In genomic region chr11:120310813-120311312, GRCm38 (mm10) we compare ENCODE assay signal across 8 mouse cellular contexts. TPM values are rescaled to one million over a fixed set of nuclear protein-coding genes. Genes with fewer than 3 reads are reported as not detected.
A peak's percentile ranks its signal among the peaks of the same experiment; 100 is the strongest.
DNase-seq lines count a peak whose midpoint lies in the region; ATAC-seq lines count a peak whose summit lies in the region.

No protein-coding gene starts in this region.

- DNase-seq in adrenal gland, adult 18-20 months (ENCODE audit: low spot score in 2 of 2) = peak; percentile 81 to 84
- peak; percentile 98 for DNase-seq in embryo, embryonic 10.5 days (ENCODE audit: low spot score)
- peak; percentile 93 for DNase-seq in gastrocnemius, postnatal 14 days
- peak; percentile 87 to 95 for DNase-seq in left cerebral cortex, adult 9 months (ENCODE audit: low spot score in 2 of 2)
- peak; percentile 93 for DNase-seq in right cerebral cortex, postnatal 25 days
- peak; percentile 71 to 87 for DNase-seq in urinary bladder, postnatal 36 days (ENCODE audit: low spot score in 2 of 2)

- peak; percentile 74 for ATAC-seq in inflammation-experienced regulatory T-cells, adult 6 months
- ATAC-seq in megakaryocyte progenitor cell, adult 5-6 weeks (replicated peaks; ENCODE audit: poor library complexity) = peak; percentile 84

- intact Hi-C loops in gastrocnemius, postnatal 14 days (cut with DNase I; ENCODE audit: low total_unique reads) = no loop called here

RNA-seq across cellular contexts. Expression of gene Actg1, which starts 37.5 kb away (rescaled TPM):
- total RNA-seq in adrenal gland, adult 18-20 months (2021) = 1,000 to 10,000 TPM in 1 of 2 experiments, 100 to 1,000 TPM in 1; 972 to 2,157 TPM
- 100 to 1,000 TPM; 308 to 391 TPM for total RNA-seq in gastrocnemius, postnatal 14 days (2021)
- polyA plus RNA-seq in inflammation-experienced regulatory T-cells, adult 6 months (2017; shearing (Covaris generic)) = 1,000 to 10,000 TPM; 2,239 to 4,634 (median 2,897) TPM
- 1,607 and 1,783 TPM in 2 replicates for total RNA-seq in megakaryocyte progenitor cell, adult 5-6 weeks (2015)
- total RNA-seq in megakaryocyte progenitor cell, adult 5-6 weeks (2017) = 724 and 844 TPM in 2 replicates

RNA-seq across cellular contexts. Expression of gene Fscn2, which starts 50.5 kb away (rescaled TPM):
- total RNA-seq in adrenal gland, adult 18-20 months (2021) = under 1 TPM in 1 of 2 experiments, not detected in 1; 0.33 TPM
- total RNA-seq in gastrocnemius, postnatal 14 days (2021) = under 1 TPM; 0.16 to 0.39 TPM
- under 1 TPM in 1 of 3 experiments, not detected in 2; 0.98 TPM for polyA plus RNA-seq in inflammation-experienced regulatory T-cells, adult 6 months (2017; shearing (Covaris generic))
- not detected in 2 replicates for total RNA-seq in megakaryocyte progenitor cell, adult 5-6 weeks (2015)
- total RNA-seq in megakaryocyte progenitor cell, adult 5-6 weeks (2017) = not detected in 2 replicates

Comparison
In these comparisons a context has a peak if more than half of its experiments do, and no peak if none do; other contexts are left out.
1. Peak in every context shown above with its lines: DNase-seq and ATAC-seq.